8 mouse cellular contexts compared by ENCODE assay signal in genomic region chr8:120449608-120450031, GRCm38 (mm10).
DNase-seq lines count a peak whose midpoint lies in the region; ATAC-seq and TF ChIP-seq lines count a peak whose summit lies in the region.
"Had no signal": no experiment of that assay in that cellular context is flagged by ENCODE, and none has a peak within 500 bp of the region (broad histone marks: within the 10 kb centered on the region; RNA-seq: fewer than 3 reads in every experiment).

No protein-coding gene starts in this region.

- no peak for TF ChIP-seq CTCF in lung, adult 2 months (IDR thresholded peaks at IDR 0.05; ENCODE audit: insufficient read depth, low read length)

- TF ChIP-seq POLR2A in lung, adult 2 months (IDR thresholded peaks at IDR 0.05; ENCODE audit: borderline replicate concordance, extremely low read depth, low read depth, low read length): no peak

- no peaks in the 10 kb centered on the region for H3K9me3 ChIP-seq in neural tube, embryonic 11.5 days (ENCODE audit: control insufficient read depth, low read length)
- H3K9me3 ChIP-seq in forebrain, embryonic 13.5 days (replicated peaks): no peaks in the 10 kb centered on the region
- H3K9me3 ChIP-seq: liver, embryonic 15.5 days had no signal

- peaks cover 43% of the 10 kb centered on the region for H3K4me1 ChIP-seq in neural tube, embryonic 11.5 days (ENCODE audit: control insufficient read depth, insufficient read depth, low read length)
- peaks cover 49% of the 10 kb centered on the region for H3K4me1 ChIP-seq in forebrain, embryonic 13.5 days
- H3K4me1 ChIP-seq in lung, adult 2 months (ENCODE audit: control insufficient read depth, insufficient read depth, low read length): no peaks in the 10 kb centered on the region

- peak; percentile 32; the same call in 1 of the 2 replicates for ATAC-seq in neural tube, embryonic 11.5 days (ENCODE audit: insufficient read depth, low FRiP score, low TSS enrichment)
- peak; percentile 67; the same call in 1 of the 2 replicates for ATAC-seq in forebrain, embryonic 13.5 days

- no peaks in the 10 kb centered on the region; the same call in 1 of the 2 replicates for H3K36me3 ChIP-seq in neural tube, embryonic 11.5 days (ENCODE audit: control insufficient read depth, insufficient read depth, low read length)
- H3K36me3 ChIP-seq in forebrain, embryonic 13.5 days (ENCODE audit: poor library complexity, severe bottlenecking): no peaks in the 10 kb centered on the region
- H3K36me3 ChIP-seq: liver, embryonic 15.5 days had no signal

- no peak overlapping the region for H3K9ac ChIP-seq in neural tube, embryonic 11.5 days (ENCODE audit: low read length)
- H3K9ac ChIP-seq in forebrain, embryonic 13.5 days: peak overlapping the region; percentile 57
- H3K9ac ChIP-seq: liver, embryonic 15.5 days had no signal

- 9% methylated on average over 17 of the region's 17 CpGs for WGBS in neural tube, embryonic 11.5 days
- WGBS in forebrain, embryonic 13.5 days: 9% methylated on average over 17 of the region's 17 CpGs
- WGBS in lung, adult 2 months: 59% methylated on average over 17 of the region's 17 CpGs

- H3K27me3 ChIP-seq in neural tube, embryonic 11.5 days (ENCODE audit: control insufficient read depth, insufficient read depth, low read length): no peaks in the 10 kb centered on the region
- H3K27me3 ChIP-seq in forebrain, embryonic 13.5 days: no peaks in the 10 kb centered on the region

- peak; percentile 56 for DNase-seq in neural tube, embryonic 11.5 days (ENCODE audit: low spot score)
- DNase-seq in neural tube, embryonic 10.5 days (ENCODE audit: extremely low spot score, low spot score): no peak
- peak; percentile 92 for DNase-seq in layer of hippocampus, adult 9-11 months
- DNase-seq in retina, postnatal 1 day: peak; percentile 91
- DNase-seq in lung, adult 2 months: no peak
- no peak for DNase-seq in spleen, postnatal 14 days (ENCODE audit: low spot score in 2 of 2)

- no peak overlapping the region; the same call in 1 of the 2 replicates for H3K4me2 ChIP-seq in neural tube, embryonic 11.5 days (ENCODE audit: low read depth)
- H3K4me2 ChIP-seq in forebrain, embryonic 13.5 days: peak overlapping the region; percentile 42
- H3K4me2 ChIP-seq: liver, embryonic 15.5 days had no signal

- peak overlapping the region; percentile 74 for H3K27ac ChIP-seq in neural tube, embryonic 11.5 days (ENCODE audit: low read depth, low read length)
- peak overlapping the region; percentile 91 for H3K27ac ChIP-seq in forebrain, embryonic 13.5 days
- H3K27ac ChIP-seq: liver, embryonic 15.5 days had no signal

- H3K4me3 ChIP-seq in neural tube, embryonic 11.5 days (ENCODE audit: low read depth, low read length): no peak overlapping the region
- H3K4me3 ChIP-seq in forebrain, embryonic 13.5 days: no peak overlapping the region
- H3K4me3 ChIP-seq in lung, adult 2 months (replicated peaks; ENCODE audit: extremely low read depth, low read depth, low read length): no peak overlapping the region
- H3K4me3 ChIP-seq: liver, embryonic 15.5 days had no signal

Comparison
In these comparisons a context has a peak if more than half of its experiments do, and no peak if none do; other contexts are left out.
1. DNase-seq: peak in neural tube, embryonic 11.5 days (single experiment), layer of hippocampus, adult 9-11 months (single experiment) and retina, postnatal 1 day (single experiment); none in neural tube, embryonic 10.5 days (single experiment), lung, adult 2 months (single experiment) and spleen, postnatal 14 days (0 of 2).